Mouse (Mus musculus) kidney, postnatal 36 days (tissue): Measurements from ENCODE around the gene Olfr1411.

Experiments
- DNase-seq, 2 experiments: peaks; one replicate each; pipeline ENCODE4 v3.0.0; 2021 to 2022; ENCODE audit warnings: mixed read lengths in 2 of 2

Gene Olfr1411

GRCm38 (mm10) chr1:92640393-92640792 is 46.2 kb downstream of the Olfr1411 start:
- no peak for DNase-seq

GRCm38 (mm10) chr1:92641514-92642272 is 47.5 kb downstream of the Olfr1411 start, which contains the start of gene Cops9:
TSS of gene Cops9 (minus strand) at chr1:92641985.
- DNase-seq = peak; percentile 91 to 95

DNA sequence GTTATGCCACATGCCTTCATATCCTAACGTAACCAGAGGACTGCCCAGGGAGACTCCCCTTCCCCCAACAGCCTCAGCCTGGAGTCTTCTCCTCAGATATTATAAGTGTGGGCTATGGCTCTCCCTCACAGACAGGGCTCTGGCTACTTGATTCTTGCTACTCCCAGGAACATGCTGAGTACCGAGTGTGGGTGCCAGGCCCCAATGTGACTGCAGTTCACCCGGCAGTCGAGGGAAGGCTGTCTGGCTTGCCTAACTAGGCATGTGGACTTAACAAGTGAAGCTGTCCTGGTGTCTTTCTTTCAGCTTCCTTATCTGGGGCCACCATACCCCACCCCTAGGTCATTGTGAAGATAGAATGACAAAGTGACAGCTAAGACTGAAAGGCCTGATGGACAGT is 49.5 kb downstream of the Olfr1411 start:
- no peak for DNase-seq

DNA sequence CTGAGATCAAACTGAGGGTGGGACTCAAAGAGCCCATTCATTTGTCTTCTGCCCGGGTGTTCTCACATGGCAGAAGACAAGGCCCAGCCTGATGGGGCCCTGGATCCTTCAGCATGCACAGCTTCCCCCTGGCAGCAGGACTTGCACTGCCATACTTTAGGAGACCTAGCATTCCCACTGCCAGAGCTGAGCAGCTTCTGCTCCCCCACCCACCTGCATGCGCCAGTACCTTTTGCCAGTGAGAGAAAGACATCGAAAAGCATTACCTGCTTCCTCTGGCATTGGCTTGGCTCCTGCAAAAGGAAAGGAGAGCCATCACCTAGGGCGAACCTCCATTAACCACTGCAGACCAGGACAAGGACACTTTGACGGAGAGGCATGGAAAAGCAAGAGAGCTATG is 50.7 kb downstream of the Olfr1411 start:
- DNase-seq = no peak

DNA sequence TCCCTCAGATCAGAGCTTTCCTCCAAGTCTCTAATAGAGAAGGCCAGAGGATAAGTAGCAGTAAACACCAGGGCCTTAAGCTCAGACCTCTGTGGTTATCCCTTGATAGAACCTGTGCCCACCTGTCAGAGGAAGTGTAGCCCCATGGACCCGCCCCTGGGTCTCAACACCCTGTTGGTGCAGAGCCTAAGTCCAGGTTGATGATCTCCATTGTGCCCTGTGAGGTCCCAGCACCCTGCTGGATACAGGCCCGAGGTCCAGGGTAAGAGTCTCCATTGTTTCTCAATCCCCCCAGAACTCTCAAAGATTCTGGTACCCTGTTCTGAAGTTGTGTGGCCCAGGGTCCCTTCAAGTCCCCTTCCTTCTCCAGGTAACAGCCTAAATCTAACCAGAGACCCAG is 51.9 kb downstream of the Olfr1411 start:
- no peak for DNase-seq

DNA sequence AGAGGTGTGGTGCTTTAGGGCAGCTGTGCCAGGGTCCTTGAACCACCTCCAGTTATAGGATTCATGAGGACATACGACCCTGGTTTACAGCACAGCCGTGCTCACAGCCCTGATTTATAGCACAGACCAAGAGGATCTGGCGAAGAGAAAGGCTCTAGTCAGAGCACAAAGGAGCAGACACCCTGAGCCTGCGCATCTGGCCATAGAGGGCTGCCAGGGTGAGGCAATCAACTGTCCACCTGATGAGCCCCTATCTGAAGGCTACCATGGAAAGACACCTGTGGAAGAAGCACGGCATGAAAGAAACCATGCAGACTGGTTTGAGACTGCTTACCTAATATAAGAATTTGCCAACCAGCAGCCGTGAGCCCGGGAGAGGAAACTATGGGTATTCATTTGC is 52.4 kb downstream of the Olfr1411 start:
- no peak for DNase-seq

- no peak for DNase-seq
These were observed 52.8 kb downstream of the Olfr1411 start for GRCm38 (mm10) chr1:92647026-92647425.
